Mouse (Mus musculus) monocyte, adult 59 days (primary cell): Measurements from ENCODE around the gene Plch1. TPM values are rescaled to one million over a fixed set of nuclear protein-coding genes. Genes with fewer than 3 reads are reported as not detected.

Experiments used
- total RNA-seq, 2 experiments: library from RNA; stranded (reverse); gene quantifications; one replicate each; pipeline ENCODE4 v1.2.4; 2023

Plch1 gene
- not detected for total RNA-seq

DNA sequence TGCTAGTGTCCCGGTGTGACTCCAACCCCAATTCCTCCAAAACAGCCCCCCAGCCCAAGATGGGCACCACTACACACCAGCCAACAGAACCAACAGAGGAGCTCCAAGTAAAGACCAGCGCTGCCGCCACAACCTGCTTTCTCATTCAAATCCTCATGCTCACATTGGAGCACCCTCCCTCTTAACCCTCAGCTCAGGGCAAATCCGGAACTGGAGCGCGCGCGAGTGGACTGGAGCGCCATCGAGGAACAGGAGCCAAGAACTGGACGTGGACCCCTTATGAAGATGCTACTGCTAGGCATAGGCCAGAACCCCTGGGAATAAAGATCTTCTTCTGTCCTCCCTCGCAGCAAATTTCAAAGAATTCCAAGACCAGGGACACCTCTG lies at the start of gene Plch1:
TSS of gene Plch1 (minus strand) at position 164 of the 387 bp plus-strand sequence.

DNA sequence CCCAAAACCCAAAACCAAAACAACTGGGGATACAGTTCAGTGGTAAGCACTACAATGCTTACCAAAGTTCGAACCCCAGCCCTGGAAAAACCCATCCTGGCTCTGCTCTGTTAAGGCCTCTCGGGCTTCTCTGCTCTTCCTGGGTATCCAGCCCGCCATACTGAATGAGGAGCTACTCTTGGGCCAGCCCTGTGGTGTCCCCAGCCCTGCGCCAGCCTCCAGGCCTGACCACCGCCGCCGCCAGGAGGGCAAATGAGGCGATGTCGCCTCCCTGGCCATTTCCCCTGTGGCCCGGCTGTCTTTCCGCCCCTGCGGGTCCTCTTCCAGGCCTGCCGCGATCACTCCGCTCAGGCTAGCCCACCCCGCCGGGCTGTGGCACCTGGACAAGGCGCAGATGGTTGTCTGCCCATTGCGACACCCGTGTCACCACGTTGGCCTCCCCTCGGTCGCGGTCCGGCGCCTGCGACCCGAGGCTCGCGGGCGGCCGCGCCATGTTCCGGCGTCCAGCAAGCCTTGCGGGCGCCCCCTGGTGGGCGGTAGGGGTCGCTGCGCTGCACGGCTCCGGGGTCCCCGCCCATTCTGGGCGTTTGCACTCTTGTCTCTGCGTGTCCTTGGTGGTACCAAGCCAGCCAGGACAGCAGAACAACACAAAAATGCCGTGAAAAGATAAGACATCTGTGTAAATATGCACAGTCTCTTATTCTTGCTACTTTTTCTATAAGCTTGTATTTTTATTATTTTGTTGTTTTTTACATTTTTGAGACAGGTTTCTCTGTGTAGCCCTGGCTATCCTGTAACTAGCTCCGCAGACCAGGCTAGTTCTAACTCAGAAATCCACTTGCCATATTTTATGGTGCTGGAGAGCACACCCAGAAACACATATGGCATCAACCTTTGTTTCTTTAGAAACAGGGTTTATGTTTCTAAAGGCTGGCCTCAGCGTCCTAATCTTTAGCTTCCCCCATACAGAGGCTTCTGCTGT lies 29.9 kb upstream of the Plch1 start, which contains the start of gene E130311K13Rik:
TSS of gene E130311K13Rik (minus strand) at position 595 of the 982 bp plus-strand sequence.

Other genes starting within 250 kb of the Plch1 start
- gene E130311K13Rik, start 30.0 kb upstream of the Plch1 start, total RNA-seq: 1 to 10 TPM; 4.5 to 5.3 TPM
- gene Slc33a1, start 65.3 kb upstream of the Plch1 start, total RNA-seq: 10 to 100 TPM; 16.9 to 17.9 TPM
- gene Gmps, start 76.6 kb upstream of the Plch1 start, total RNA-seq: 10 to 100 TPM; 12.5 to 13.7 TPM
- under 1 TPM in 1 of 2 experiments, not detected in 1; 0.09 TPM for gene Vmn2r1, start 182.1 kb upstream of the Plch1 start, total RNA-seq
- not detected for gene Vmn2r2, start 242.5 kb upstream of the Plch1 start, total RNA-seq